Mouse (Mus musculus): ENCODE results near the gene Mcrip2. TPM values are rescaled to one million over a fixed set of nuclear protein-coding genes. Genes with fewer than 3 reads are reported as not detected.
"Not testable (repeated sequence)": the region's sequence is repeated elsewhere in the genome, so short reads cannot be mapped to it uniquely, and the experiment has no call there.

Mcrip2 gene
- polyA plus RNA-seq, 1 experiment, result 10.3 TPM

- Histone ChIP-seq H3K4me1 (ENCODE audit: control insufficient read depth, insufficient read depth, low read length) (peaks cover 18% of the 10 kb centered on the region), H3K4me3 (ENCODE audit: insufficient read depth, low read length) (peak overlapping the region; percentile 74), H3K27ac (ENCODE audit: insufficient read depth, low read depth, low read length) (no peak overlapping the region)
- no peak for TF ChIP-seq POLR2A (IDR thresholded peaks at IDR 0.05; ENCODE audit: borderline replicate concordance, low read depth, low read length)
- TF ChIP-seq CTCF (IDR thresholded peaks at IDR 0.05; ENCODE audit: low read depth, low read length), result no peak
Observed at GRCm38 (mm10) chr17:25876347-25876915, 7.9 kb upstream of the Mcrip2 start.

DNA sequence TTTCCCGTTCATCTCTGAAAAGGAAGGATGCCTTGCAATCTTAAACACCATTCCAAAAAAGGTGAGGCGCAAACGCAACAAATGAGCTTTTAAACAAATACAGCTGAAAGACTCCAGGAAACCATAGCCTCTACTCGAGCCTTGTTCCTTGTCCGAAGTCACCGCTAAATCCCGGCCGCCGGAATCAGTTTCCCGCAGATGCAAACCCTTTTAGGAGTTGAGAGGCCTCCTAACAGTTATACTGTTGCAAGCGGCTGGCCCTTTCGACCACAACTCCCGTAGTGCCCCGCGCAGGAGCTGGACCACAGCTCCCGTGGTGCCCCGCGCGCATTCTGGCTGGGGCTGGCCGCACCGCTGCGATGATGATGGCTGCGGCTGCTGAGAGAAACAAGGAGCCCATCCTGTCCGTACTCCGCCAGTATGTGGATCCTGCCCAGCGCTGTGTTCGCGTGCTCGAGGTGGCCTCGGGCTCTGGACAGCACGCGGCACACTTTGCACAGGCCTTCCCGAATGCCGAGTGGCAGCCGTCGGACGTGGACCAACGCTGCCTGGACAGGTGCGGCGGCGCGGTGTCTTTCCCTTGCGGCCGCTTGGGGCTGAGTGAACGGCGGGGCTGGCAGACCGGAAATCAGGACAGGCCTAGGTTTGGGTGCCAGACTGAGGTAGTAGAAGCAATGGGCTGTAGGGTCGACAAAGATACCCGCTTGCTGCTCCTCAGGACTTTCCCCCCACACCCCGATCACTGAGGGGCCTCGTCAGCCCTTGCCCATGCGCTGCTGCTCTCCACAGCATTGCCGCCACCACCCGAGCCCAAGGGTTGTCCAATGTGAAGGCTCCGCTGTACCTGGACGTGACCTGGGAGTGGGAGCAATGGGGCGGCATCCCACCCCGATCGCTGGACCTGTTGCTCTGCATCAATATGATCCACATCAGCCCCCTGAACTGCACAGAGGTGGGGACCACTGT lies 6.9 kb upstream of the Mcrip2 start:
- TF ChIP-seq POLR2A (IDR thresholded peaks at IDR 0.05; ENCODE audit: borderline replicate concordance, low read depth, low read length) (no peak), CTCF (IDR thresholded peaks at IDR 0.05; ENCODE audit: low read depth, low read length) (no peak)
- H3K27ac ChIP-seq (ENCODE audit: insufficient read depth, low read depth, low read length), result peak overlapping the region; percentile 41
- peak overlapping the region; percentile 74 for H3K4me3 ChIP-seq (ENCODE audit: insufficient read depth, low read length)
- peaks cover 18% of the 10 kb centered on the region for H3K4me1 ChIP-seq (ENCODE audit: control insufficient read depth, insufficient read depth, low read length)

GRCm38 (mm10) chr17:25874721-25875170 lies 6.2 kb upstream of the Mcrip2 start, which contains the start of gene Mettl26:
Mettl26 (plus strand) TSS chr17:25875074.
- TF ChIP-seq POLR2A (IDR thresholded peaks at IDR 0.05; ENCODE audit: borderline replicate concordance, low read depth, low read length) (no peak), CTCF (IDR thresholded peaks at IDR 0.05; ENCODE audit: low read depth, low read length) (no peak)
- Histone ChIP-seq H3K27ac (ENCODE audit: insufficient read depth, low read depth, low read length) (peak within 1 kb of the TSS; percentile 41), H3K4me3 (ENCODE audit: insufficient read depth, low read length) (peak within 1 kb of the TSS; percentile 74), H3K4me1 (ENCODE audit: control insufficient read depth, insufficient read depth, low read length) (peaks cover 18% of the 10 kb centered on the region)

DNA sequence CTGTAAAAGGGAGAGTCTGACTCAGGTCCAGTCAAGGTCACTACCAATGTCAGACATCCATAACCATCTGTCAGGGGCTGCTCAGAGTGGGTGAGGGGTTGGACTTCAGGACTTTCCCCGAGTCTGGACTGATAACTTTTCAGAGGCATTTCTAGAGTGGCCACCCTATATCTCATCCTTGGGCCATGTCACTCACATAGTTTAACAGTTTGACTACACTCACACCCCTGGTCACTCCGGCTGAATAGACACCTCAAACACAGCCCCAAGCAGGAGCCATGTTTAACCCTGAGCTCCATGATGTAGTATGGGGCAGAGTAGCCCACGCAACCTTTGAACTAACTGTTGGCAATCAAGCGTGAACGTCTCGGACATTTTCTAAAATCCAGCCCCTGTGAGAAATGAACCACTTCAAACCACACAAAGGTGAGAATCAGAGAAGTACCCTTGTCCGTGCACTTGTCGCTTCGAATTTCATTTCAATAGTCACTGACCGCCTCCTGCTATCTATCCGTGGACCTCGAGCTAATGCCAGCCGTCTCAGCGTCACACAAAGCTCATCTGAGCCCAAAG lies 5.7 kb upstream of the Mcrip2 start:
- H3K4me3 ChIP-seq (ENCODE audit: insufficient read depth, low read length), result peak overlapping the region; percentile 64
- H3K27ac ChIP-seq (ENCODE audit: insufficient read depth, low read depth, low read length), result no peak overlapping the region
- no peak for TF ChIP-seq POLR2A (IDR thresholded peaks at IDR 0.05; ENCODE audit: borderline replicate concordance, low read depth, low read length)
- TF ChIP-seq CTCF (IDR thresholded peaks at IDR 0.05; ENCODE audit: low read depth, low read length), result no peak
- H3K4me1 ChIP-seq (ENCODE audit: control insufficient read depth, insufficient read depth, low read length), result peaks cover 18% of the 10 kb centered on the region

- no peak overlapping the region; the same call in 1 of the 2 replicates for H3K4me3 ChIP-seq (ENCODE audit: insufficient read depth, low read length)
- no peak overlapping the region for H3K27ac ChIP-seq (ENCODE audit: insufficient read depth, low read depth, low read length)
- peaks cover 22% of the 10 kb centered on the region for H3K4me1 ChIP-seq (ENCODE audit: control insufficient read depth, insufficient read depth, low read length)
- TF ChIP-seq POLR2A (IDR thresholded peaks at IDR 0.05; ENCODE audit: borderline replicate concordance, low read depth, low read length), result no peak
- TF ChIP-seq CTCF (IDR thresholded peaks at IDR 0.05; ENCODE audit: low read depth, low read length), result no peak
Observed at GRCm38 (mm10) chr17:25873405-25874147, 5.0 kb upstream of the Mcrip2 start.

- no peak overlapping the region for H3K27ac ChIP-seq (ENCODE audit: insufficient read depth, low read depth, low read length)
- no peak overlapping the region for H3K4me3 ChIP-seq (ENCODE audit: insufficient read depth, low read length)
- TF ChIP-seq POLR2A (IDR thresholded peaks at IDR 0.05; ENCODE audit: borderline replicate concordance, low read depth, low read length), result no peak
- TF ChIP-seq CTCF (IDR thresholded peaks at IDR 0.05; ENCODE audit: low read depth, low read length), result no peak
- H3K4me1 ChIP-seq (ENCODE audit: control insufficient read depth, insufficient read depth, low read length), result peaks cover 22% of the 10 kb centered on the region
Observed at GRCm38 (mm10) chr17:25872676-25873075, 4.1 kb upstream of the Mcrip2 start.

DNA sequence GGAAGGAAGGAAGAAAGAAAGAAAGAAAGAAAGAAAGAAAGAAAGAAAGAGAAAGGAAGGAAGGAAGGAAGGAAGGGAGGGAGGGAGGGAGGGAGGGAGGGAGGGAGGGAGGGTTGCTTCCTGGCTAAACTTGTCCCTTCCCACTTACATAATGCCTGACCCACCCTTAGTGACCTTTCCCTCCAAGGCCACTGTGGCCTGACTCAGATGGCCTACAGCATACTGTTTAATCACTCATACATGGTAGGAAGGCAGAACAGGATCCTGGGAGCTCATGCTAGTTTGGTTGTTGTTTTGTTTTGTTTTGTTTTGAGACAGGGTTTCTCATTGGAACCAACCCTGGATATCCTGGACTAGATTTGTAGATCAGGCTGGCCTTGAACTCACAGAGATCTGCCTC lies 3.0 kb upstream of the Mcrip2 start:
- H3K4me3 ChIP-seq (ENCODE audit: insufficient read depth, low read length); H3K27ac ChIP-seq (ENCODE audit: insufficient read depth, low read depth, low read length): not testable (repeated sequence)
- peaks cover 25% of the 10 kb centered on the region for H3K4me1 ChIP-seq (ENCODE audit: control insufficient read depth, insufficient read depth, low read length)

GRCm38 (mm10) chr17:25869954-25870353 lies 1.4 kb upstream of the Mcrip2 start:
- Histone ChIP-seq H3K27ac (ENCODE audit: insufficient read depth, low read depth, low read length) (no peak overlapping the region), H3K4me1 (ENCODE audit: control insufficient read depth, insufficient read depth, low read length) (peaks cover 18% of the 10 kb centered on the region), H3K4me3 (ENCODE audit: insufficient read depth, low read length) (no peak overlapping the region)
- TF ChIP-seq POLR2A (IDR thresholded peaks at IDR 0.05; ENCODE audit: borderline replicate concordance, low read depth, low read length) (no peak), CTCF (IDR thresholded peaks at IDR 0.05; ENCODE audit: low read depth, low read length) (no peak)

DNA sequence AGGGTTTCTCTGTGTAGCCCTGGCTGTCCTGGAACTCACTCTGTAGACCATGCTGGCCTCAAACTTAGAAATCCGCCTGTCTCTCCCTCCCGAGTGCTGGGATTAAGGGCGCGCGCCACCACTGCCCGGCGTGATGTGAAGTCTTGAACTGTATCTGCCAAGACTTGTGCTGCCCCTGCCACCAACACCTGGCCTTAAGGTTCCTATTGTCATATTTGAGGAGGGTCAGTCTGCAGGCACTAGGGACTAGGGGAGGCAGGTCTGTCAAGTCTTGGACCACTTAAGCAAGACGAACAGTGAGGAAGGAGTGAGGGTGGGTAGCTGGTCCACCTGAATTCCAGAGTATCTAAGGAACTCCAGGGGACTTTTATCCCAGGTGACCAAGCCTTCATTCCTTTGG lies 934 bp upstream of the Mcrip2 start:
- H3K4me3 ChIP-seq (ENCODE audit: insufficient read depth, low read length), result no peak overlapping the region
- H3K4me1 ChIP-seq (ENCODE audit: control insufficient read depth, insufficient read depth, low read length), result peaks cover 18% of the 10 kb centered on the region
- no peak overlapping the region for H3K27ac ChIP-seq (ENCODE audit: insufficient read depth, low read depth, low read length)
- TF ChIP-seq POLR2A (IDR thresholded peaks at IDR 0.05; ENCODE audit: borderline replicate concordance, low read depth, low read length) (no peak), CTCF (IDR thresholded peaks at IDR 0.05; ENCODE audit: low read depth, low read length) (no peak)
